Mouse (Mus musculus) heart, embryonic 11.5 days (tissue): ENCODE measurements around the gene Ccdc30. TPM values are rescaled to one million over a fixed set of nuclear protein-coding genes. Genes with fewer than 3 reads are reported as not detected.

Source experiments
- ATAC-seq: fragments of 200-750 bp; cut with Nextera tagmentation; replicated peaks from 2 replicates; pipeline ENCODE4 v1.8.0; 2017; ENCODE audit warnings: moderate library complexity; ENCODE audit not compliant: insufficient number of reproducible peaks, low FRiP score, low TSS enrichment
- H3K27ac ChIP-seq: fragments of 300-500 bp; sonication (generic); 2 replicates; pipeline ENCODE4 v1.5.1; 2014; ENCODE audit warnings: mild to moderate bottlenecking, low read depth, low read length
- H3K27me3 ChIP-seq: fragments of 300-500 bp; sonication (generic); 2 replicates; pipeline ENCODE4 v1.6.1; 2014; ENCODE audit warnings: mild to moderate bottlenecking, low read length, mixed read lengths; ENCODE audit not compliant: control insufficient read depth, insufficient read depth
- H3K36me3 ChIP-seq: fragments of 300-500 bp; sonication (generic); 2 replicates; pipeline ENCODE4 v1.6.1; 2014; ENCODE audit warnings: mild to moderate bottlenecking, low read length, moderate library complexity, mixed read lengths; ENCODE audit not compliant: control insufficient read depth, insufficient read depth
- H3K4me1 ChIP-seq: fragments of 300-500 bp; sonication (generic); 2 replicates; pipeline ENCODE4 v1.6.1; 2014; ENCODE audit warnings: low read length; ENCODE audit not compliant: control insufficient read depth, insufficient read depth
- H3K4me2 ChIP-seq: fragments of 300-500 bp; sonication (generic); 2 replicates; pipeline ENCODE4 v1.6.1; 2014; ENCODE audit warnings: mild to moderate bottlenecking, moderate library complexity
- H3K4me3 ChIP-seq: fragments of 300-500 bp; sonication (generic); 2 replicates; pipeline ENCODE4 v1.5.1; 2014; ENCODE audit warnings: low read depth, low read length
- H3K9ac ChIP-seq: fragments of 300-500 bp; sonication (generic); 2 replicates; pipeline ENCODE4 v1.6.1; 2014; ENCODE audit warnings: mild to moderate bottlenecking, low read depth, low read length, moderate library complexity
- H3K9me3 ChIP-seq: fragments of 300-500 bp; sonication (generic); replicated peaks from 2 replicates; pipeline ENCODE4 v1.6.1; 2016; ENCODE audit warnings: low read length; ENCODE audit not compliant: control insufficient read depth
- WGBS: fragments of 180-500 bp; shearing (Covaris S2); extraction: QIAGEN DNeasy Blood & Tissue Kit; methylation state at CpG from one replicate; pipeline ENCODE4 v1.1.7; 2014; ENCODE audit not compliant: insufficient replicate concordance; 5-methylcytosine and 5-hydroxymethylcytosine counted together
- polyA plus RNA-seq: library from polyadenylated mRNA; unstranded; fragments of >200 nt; fragmentation: Nextera tagmentation; extraction: Ambion mirVana; gene quantifications from 2 replicates; pipeline ENCODE4 v1.2.1, GENCODE M21; 2014

Ccdc30 gene
- polyA plus RNA-seq, 1 experiment from 2014 or later, result 3.9 TPM

GRCm38 (mm10) chr4:119425077-119425476 lies 9.8 kb upstream of the Ccdc30 start:
- Histone ChIP-seq H3K4me3 (no peak overlapping the region), H3K27ac (no peak overlapping the region), H3K9me3 (no peaks in the 10 kb centered on the region), H3K4me1 (peaks cover 4% of the 10 kb centered on the region; the same call in 1 of the 2 replicates), H3K9ac (no peak overlapping the region), H3K27me3 (no peaks in the 10 kb centered on the region), H3K4me2 (no peak overlapping the region), H3K36me3 (no peaks in the 10 kb centered on the region)
- WGBS, result 67% methylated on average over 2 of the region's 2 CpGs
- ATAC-seq, result no peak

- H3K4me2 ChIP-seq, result peak within 1 kb of the TSS; percentile 90
- H3K27me3 ChIP-seq, result no peaks in the 10 kb centered on the region
- H3K27ac ChIP-seq, result peak within 1 kb of the TSS; percentile 83
- H3K36me3 ChIP-seq, result no peaks in the 10 kb centered on the region
- WGBS, result under 1% methylated on average over 51 of the region's 52 CpGs
- no peaks in the 10 kb centered on the region for H3K9me3 ChIP-seq
- peak within 1 kb of the TSS; percentile 65 for H3K4me3 ChIP-seq
- peak within 1 kb of the TSS; percentile 84 for H3K9ac ChIP-seq
- peaks cover 4% of the 10 kb centered on the region; the same call in 1 of the 2 replicates for H3K4me1 ChIP-seq
- ATAC-seq, result peak; percentile 90
Observed at GRCm38 (mm10) chr4:119422294-119422964, 7.1 kb upstream of the Ccdc30 start, which contains the start of the genes Ppcs and Zmynd12. Ppcs (minus strand) TSS chr4:119422420. Zmynd12 (plus strand) TSS chr4:119422814.

GRCm38 (mm10) chr4:119421921-119422293 lies 6.6 kb upstream of the Ccdc30 start:
- peak overlapping the region; percentile 83 for H3K27ac ChIP-seq
- H3K9me3 ChIP-seq, result no peaks in the 10 kb centered on the region
- H3K4me1 ChIP-seq, result peaks cover 4% of the 10 kb centered on the region; the same call in 1 of the 2 replicates
- H3K4me2 ChIP-seq, result peak overlapping the region; percentile 90
- no peaks in the 10 kb centered on the region for H3K27me3 ChIP-seq
- no peaks in the 10 kb centered on the region for H3K36me3 ChIP-seq
- H3K9ac ChIP-seq, result peak overlapping the region; percentile 84
- ATAC-seq, result peak; percentile 43
- WGBS, result under 1% methylated on average over 31 of the region's 31 CpGs
- peak overlapping the region; percentile 65 for H3K4me3 ChIP-seq

- H3K36me3 ChIP-seq, result no peaks in the 10 kb centered on the region
- peak overlapping the region; percentile 84 for H3K9ac ChIP-seq
- no peaks in the 10 kb centered on the region for H3K27me3 ChIP-seq
- no peak for ATAC-seq
- peak overlapping the region; percentile 65 for H3K4me3 ChIP-seq
- H3K4me2 ChIP-seq, result peak overlapping the region; percentile 90
- 39% methylated on average over 3 of the region's 3 CpGs for WGBS
- H3K9me3 ChIP-seq, result no peaks in the 10 kb centered on the region
- H3K4me1 ChIP-seq, result peaks cover 4% of the 10 kb centered on the region; the same call in 1 of the 2 replicates
- no peak overlapping the region for H3K27ac ChIP-seq
Observed at GRCm38 (mm10) chr4:119421191-119421590, 5.9 kb upstream of the Ccdc30 start.

GRCm38 (mm10) chr4:119417894-119418293 lies 2.6 kb upstream of the Ccdc30 start:
- Histone ChIP-seq H3K36me3 (no peaks in the 10 kb centered on the region), H3K9ac (no peak overlapping the region), H3K4me3 (no peak overlapping the region), H3K4me2 (no peak overlapping the region), H3K27me3 (no peaks in the 10 kb centered on the region), H3K27ac (no peak overlapping the region), H3K9me3 (no peaks in the 10 kb centered on the region), H3K4me1 (peaks cover 4% of the 10 kb centered on the region; the same call in 1 of the 2 replicates)
- 58% methylated on average over 3 of the region's 3 CpGs for WGBS
- no peak for ATAC-seq

GRCm38 (mm10) chr4:119417270-119417669 lies 1.9 kb upstream of the Ccdc30 start:
- ATAC-seq, result no peak
- Histone ChIP-seq H3K27ac (no peak overlapping the region), H3K9me3 (no peaks in the 10 kb centered on the region), H3K4me3 (no peak overlapping the region), H3K36me3 (no peaks in the 10 kb centered on the region), H3K4me2 (no peak overlapping the region), H3K27me3 (no peaks in the 10 kb centered on the region), H3K9ac (no peak overlapping the region), H3K4me1 (peaks cover 4% of the 10 kb centered on the region; the same call in 1 of the 2 replicates)
- WGBS, result 65% methylated on average over 3 of the region's 3 CpGs

- Histone ChIP-seq H3K9me3 (no peaks in the 10 kb centered on the region), H3K9ac (no peak overlapping the region), H3K4me2 (no peak overlapping the region), H3K36me3 (no peaks in the 10 kb centered on the region), H3K27me3 (no peaks in the 10 kb centered on the region), H3K27ac (no peak overlapping the region), H3K4me1 (no peaks in the 10 kb centered on the region), H3K4me3 (no peak overlapping the region)
- 65% methylated on average over 6 of the region's 6 CpGs for WGBS
- no peak for ATAC-seq
Observed at GRCm38 (mm10) chr4:119412791-119413190, 2.5 kb downstream of the Ccdc30 start.

GRCm38 (mm10) chr4:119411877-119412650 lies 3.3 kb downstream of the Ccdc30 start:
- no peak overlapping the region for H3K4me3 ChIP-seq
- 79% methylated on average over 12 of the region's 12 CpGs for WGBS
- no peak overlapping the region for H3K27ac ChIP-seq
- H3K27me3 ChIP-seq, result no peaks in the 10 kb centered on the region
- H3K4me2 ChIP-seq, result no peak overlapping the region
- no peaks in the 10 kb centered on the region for H3K4me1 ChIP-seq
- no peak for ATAC-seq
- H3K9ac ChIP-seq, result no peak overlapping the region
- no peaks in the 10 kb centered on the region for H3K9me3 ChIP-seq
- no peaks in the 10 kb centered on the region for H3K36me3 ChIP-seq
